Mouse (Mus musculus) cerebellum, postnatal 25 days (tissue): Measurements from ENCODE around the gene Eef1akmt4.
"Not testable (repeated sequence)": the region's sequence is repeated elsewhere in the genome, so short reads cannot be mapped to it uniquely, and the experiment has no call there.

ENCODE experiments used
- DNase-seq, 2 experiments: peaks; one replicate each; pipeline ENCODE4 v3.0.0; 2021; ENCODE audit warnings: mixed read lengths in 2 of 2

Gene Eef1akmt4

DNA sequence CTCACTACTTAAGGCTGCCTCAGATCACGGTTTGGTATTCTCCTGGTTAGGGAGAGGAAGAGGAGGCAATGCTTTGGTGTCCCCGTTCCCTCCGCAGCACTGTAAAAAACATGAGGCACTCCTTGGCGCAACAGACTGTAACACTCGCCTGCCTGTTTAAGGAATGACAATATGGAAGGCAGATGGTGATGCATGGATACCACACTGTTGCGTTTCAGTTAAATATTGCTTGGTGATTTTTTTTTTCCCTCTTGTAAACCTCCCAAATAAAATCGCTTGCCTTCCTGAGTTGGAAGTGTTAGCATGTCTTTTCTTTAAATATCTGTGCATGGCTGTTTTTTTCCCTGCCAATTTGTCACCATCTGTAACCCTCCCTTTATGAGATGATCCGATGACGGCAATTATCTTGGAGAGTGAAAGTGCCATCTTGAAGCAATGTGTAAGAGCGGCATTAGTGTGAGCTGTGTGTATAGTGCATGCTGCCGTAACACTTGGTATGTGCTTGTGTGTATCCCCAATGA lies 17.5 kb downstream of the Eef1akmt4 start:
- DNase-seq, result no peak

DNA sequence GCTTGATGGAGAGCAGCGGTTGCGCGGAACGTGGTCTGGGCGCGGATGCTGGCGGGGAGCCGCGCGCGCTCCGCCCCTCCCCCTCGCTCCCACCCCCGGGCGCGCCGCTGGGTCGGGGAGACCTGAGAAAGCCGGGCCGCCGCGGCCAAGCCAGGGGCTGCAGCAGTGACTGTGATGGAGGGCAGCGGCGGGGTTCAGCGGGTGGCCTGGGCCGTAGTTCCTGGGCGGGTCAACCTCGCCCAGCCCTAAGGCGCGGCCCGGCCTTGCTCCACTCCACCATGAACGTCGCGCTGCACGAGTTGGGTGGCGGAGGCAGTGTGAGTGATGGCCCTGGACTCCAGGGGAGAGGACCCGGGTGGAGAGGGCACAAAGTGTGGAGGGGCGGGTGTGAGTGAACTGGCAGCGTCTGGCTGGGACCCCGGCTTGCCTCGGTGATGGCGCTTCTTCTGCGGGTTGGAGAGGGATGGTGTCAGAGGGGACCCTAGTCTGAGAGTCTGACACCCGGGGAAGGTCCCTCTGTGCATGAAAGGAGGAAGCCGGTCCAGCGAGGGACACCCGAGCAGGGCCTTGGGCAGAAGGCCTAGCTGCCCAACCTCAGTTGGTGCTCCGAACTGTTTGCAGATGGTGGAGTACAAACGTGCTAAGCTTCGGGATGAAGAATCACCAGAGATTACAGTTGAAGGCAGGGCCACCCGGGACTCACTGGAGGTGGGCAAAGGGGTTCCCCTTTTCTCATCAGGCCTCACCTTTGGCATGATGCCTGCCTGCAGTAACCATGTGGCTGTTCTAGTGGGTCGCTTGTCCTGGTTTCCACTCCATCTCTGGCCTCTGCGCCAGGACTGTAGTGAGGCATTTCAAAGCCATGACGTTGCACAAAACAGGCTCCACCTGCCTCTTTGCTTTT lies 18.6 kb downstream of the Eef1akmt4 start, which contains the start of gene Ece2:
Ece2 (plus strand) TSS at position 98 of the 904 bp plus-strand sequence.
- DNase-seq, result peak; percentile 74 to 79

DNA sequence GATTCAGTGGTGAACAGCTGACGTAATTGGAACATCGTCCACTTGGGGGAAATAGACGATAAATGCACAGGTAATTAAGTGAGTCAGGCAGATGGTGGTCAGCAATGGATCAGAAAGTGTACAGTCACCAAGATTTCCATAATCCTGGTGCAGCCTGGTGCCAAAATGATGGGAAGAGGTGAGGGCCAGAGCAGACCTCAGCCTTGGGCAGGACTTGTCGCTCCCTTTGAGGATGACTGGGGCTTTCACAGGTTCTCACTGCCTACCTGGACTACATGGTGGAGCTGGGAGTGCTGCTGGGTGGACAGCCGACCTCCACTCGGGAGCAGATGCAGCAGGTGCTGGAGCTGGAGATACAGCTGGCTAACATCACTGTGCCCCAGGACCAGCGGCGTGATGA lies 26.0 kb downstream of the Eef1akmt4 start:
- DNase-seq, result no peak

DNA sequence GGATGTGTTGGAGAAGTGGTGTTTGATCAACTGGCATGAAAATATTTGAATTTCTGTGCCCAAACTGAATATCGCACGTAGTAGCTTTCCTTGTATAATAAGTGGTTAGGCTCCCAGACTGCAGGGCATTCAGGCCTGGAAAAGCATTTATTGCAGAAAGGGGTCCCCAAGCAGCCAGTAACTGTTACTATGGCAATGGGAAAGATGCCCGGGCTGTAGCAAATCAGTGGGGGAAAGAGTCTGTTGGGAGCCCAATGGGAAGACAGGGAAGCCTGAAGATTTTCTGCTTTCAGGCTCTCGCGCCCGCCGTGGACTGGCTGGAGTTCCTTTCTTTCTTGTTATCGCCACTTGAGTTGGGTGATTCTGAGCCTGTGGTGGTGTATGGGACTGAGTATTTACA lies 27.0 kb downstream of the Eef1akmt4 start:
- peak in 1 of 2 experiments; percentile 18 for DNase-seq

DNA sequence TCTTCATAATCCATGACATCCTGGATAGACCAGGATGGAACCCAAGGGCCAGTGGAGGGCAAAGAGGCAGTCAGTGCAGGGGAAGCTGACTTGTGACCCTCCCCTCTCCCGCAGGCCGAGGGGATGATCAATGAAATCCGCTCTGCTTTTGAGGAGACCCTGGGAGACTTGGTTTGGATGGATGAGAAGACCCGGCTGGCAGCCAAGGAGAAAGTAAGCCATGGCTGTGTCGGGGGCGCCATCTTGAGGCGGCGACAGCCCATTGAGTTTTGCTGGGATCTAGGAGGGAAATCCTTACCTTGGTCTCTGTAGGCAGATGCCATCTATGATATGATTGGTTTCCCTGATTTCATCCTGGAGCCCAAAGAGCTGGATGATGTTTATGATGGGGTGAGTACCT lies 30.8 kb downstream of the Eef1akmt4 start:
- DNase-seq, result peak; percentile 82 to 91

DNA sequence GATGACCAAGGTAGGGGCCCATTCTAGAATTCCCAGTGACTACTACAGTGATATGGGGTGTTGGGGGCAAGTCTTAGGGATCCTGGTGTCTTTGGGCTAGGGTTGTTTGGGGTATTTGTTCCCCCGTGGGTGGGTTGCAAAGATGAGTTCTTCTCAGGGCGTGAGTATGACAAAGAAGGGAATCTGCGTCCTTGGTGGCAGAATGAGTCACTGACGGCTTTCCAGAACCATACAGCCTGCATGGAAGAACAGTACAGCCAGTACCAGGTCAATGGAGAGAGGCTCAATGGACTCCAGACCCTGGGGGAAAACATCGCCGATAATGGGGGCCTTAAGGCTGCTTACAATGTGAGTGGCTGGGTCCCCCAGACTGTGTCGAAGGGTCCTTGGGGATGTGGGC lies 32.5 kb downstream of the Eef1akmt4 start:
- DNase-seq, result no peak

DNA sequence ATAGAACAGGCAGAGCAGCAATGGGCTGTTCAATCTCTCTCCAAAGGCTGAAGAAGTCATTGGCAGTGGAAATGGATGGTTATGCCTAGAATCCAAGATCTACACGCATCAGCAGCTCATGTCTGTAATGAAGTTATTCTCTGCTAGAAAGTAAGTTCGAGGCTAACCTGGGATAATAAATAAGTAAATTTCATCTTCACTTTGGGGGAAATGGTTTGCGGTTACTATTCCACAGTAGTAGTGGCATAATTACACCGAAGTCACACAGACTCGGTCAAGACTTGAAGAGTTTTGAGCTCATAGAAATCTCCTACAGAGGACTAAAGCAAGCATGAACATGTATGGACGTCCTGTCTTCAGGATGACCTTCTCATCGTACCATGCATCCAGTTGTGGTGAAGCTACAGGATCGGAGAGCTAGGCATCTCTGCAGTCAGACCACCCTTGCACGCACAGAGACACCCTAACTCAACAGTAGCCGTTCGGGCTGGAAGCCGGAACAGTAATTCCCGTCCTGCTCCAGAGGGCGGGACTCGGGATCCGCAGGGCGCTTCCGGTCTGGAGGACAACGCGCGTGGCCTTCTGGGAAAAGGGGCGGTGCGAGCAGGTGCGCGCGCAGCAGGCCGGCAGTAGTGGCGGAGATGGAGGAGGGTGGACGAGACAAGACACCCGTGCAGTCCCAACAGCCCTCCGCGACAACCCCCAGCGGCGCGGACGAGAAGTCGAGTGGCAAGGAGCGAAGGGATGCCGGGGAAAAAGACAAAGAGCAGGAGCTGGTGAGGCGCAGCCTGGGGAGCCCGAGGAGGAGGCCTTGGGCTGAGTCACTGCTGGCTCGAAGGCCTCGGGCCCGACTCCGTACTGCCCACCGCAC lies 39.9 kb downstream of the Eef1akmt4 start, which contains the start of gene Psmd2:
Psmd2 (plus strand) TSS at position 577 of the 871 bp plus-strand sequence.
- DNase-seq, result peak; percentile 99

DNA sequence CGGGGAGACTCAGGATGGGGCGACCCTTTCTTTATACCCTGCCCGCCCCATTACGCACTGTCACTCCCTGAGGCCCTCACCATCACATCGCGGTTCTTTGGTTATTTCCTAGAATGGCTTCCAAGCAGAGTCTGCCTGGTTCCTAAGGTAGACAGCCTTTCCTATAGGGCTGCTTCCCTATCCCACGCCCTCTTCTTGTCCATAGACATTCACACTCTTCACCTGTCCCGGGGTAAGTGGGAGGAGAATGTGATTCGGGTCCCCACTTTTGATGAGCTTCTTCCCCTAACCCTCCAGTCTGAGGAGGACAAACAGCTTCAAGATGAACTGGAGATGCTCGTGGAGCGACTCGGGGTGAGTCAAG lies 40.5 kb downstream of the Eef1akmt4 start:
- DNase-seq, result no peak

DNA sequence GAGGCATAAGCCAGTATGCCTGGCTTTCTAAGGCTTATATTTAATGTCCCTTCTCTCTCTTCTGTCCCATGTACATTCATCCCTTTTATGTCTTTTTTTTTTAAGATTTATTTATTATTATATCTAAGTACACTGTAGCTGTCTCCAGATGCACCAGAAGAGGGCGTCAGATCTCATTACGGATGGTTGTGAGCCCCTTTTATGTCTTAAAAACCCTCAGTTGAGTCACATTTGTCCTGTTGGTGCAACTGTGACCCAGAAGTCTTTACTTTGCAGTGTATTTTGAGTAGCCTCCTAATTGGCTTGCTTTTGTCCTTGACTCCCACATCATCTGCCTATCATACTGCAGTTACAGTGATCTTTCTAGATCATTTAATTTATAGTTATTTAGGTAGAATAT lies 41.9 kb downstream of the Eef1akmt4 start:
- no peak for DNase-seq

DNA sequence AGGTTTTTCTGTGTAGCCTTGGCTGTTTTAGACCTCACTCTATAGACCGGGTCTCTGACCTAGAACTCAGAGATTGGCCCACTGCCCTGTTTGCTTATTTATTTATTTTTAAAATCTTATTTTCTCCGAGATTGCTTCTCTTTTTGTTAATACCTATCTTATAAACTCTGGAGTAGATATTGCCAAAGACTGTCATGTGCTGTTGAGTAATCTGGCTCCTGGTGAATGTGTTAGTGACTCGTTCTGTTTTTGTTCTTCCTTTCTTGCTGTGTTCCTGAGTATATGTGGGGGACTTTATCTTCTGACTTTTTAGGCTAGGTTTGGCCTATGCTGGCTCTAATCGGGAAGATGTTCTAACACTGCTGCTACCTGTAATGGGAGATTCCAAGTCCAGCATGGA lies 46.3 kb downstream of the Eef1akmt4 start:
- no peak for DNase-seq

DNA sequence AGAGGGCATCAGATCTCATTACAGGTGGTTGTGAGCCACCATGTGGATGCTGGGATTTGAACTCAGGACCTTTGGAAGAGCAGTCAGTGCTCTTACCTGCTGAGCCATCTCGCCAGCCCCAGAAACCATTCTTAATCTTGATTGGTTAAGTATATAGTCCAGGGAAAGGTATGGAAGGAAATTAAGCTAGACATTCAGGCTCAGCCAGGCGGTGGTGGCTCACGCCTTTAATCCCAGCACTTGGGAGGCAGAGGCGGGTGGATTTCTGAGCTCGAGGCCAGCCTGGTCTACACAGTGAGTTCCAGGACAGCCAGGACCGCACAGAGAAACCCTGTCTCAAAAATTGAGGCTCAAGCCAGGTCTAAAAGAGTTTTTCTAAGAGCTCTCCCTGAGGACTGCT lies 56.6 kb downstream of the Eef1akmt4 start, which contains the start of gene Eif4g1:
Eif4g1 (plus strand) TSS at position 301 of the 400 bp plus-strand sequence.
- DNase-seq, result not testable (repeated sequence)
